Mouse (Mus musculus) MN1 (cell line): ENCODE data around the gene Rrp8.

Experiments used
- DNase-seq: peaks from one replicate; pipeline ENCODE4 v3.0.0-alpha.2; 2016; ENCODE audit warnings: low spot score

Rrp8 gene

GRCm38 (mm10) chr7:105690875-105691274 lies 46.3 kb downstream of the Rrp8 start:
- no peak for DNase-seq

- DNase-seq = no peak
Measured at GRCm38 (mm10) chr7:105685541-105686197, 51.5 kb downstream of the Rrp8 start.
